Mouse (Mus musculus): ENCODE data around the gene Acbd3. TPM values are rescaled to one million over a fixed set of nuclear protein-coding genes. Genes with fewer than 3 reads are reported as not detected.

Acbd3 gene
- polyA plus RNA-seq, 1 experiment from 2014 or later: 18.5 TPM

- Histone ChIP-seq H3K9me3 (no peaks in the 10 kb centered on the region), H3K4me3 (no peak overlapping the region), H3K27ac (replicated peaks) (no peak overlapping the region), H3K27me3 (replicated peaks; ENCODE audit: low read depth, poor library complexity, severe bottlenecking) (no peaks in the 10 kb centered on the region), H3K4me1 (peaks cover 25% of the 10 kb centered on the region), H3K36me3 (replicated peaks) (no peaks in the 10 kb centered on the region)
- DNase-seq (ENCODE audit: low spot score): no peak
- WGBS: 60% methylated on average over 1 of the region's 1 CpGs
Observed at GRCm38 (mm10) chr1:180723701-180724238, 2.1 kb upstream of the Acbd3 start.

- WGBS: under 1% methylated on average over 42 of the region's 42 CpGs
- DNase-seq (ENCODE audit: low spot score): no peak
- H3K9me3 ChIP-seq: no peaks in the 10 kb centered on the region
Observed at GRCm38 (mm10) chr1:180726183-180726582, 340 bp downstream of the Acbd3 start.

DNA sequence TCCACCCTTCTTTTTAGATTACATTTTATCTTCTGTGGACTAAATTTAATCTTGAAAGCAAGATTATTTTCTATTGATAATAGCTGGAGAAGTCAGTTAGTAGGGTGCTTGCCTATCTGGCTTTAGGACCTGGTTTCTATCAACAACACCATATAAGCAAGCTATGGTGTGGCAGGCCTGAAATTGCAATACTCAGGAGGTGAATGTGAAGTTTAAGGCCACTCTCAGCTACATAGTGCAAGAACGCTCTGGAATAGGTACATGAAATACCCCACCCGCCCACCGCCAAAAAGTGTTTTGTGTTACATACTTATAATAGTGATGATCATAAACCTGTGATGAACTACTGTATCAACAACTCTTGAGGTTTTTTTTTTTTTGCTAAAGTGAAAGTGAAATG, 3.4 kb downstream of the Acbd3 start:
- Histone ChIP-seq H3K9me3 (no peaks in the 10 kb centered on the region), H3K4me1 (peaks cover 25% of the 10 kb centered on the region), H3K27me3 (replicated peaks; ENCODE audit: low read depth, poor library complexity, severe bottlenecking) (no peaks in the 10 kb centered on the region), H3K36me3 (replicated peaks) (peaks cover 12% of the 10 kb centered on the region), H3K27ac (replicated peaks) (no peak overlapping the region), H3K4me3 (no peak overlapping the region)
- 94% methylated on average over 3 of the region's 3 CpGs for WGBS
- DNase-seq (ENCODE audit: low spot score): no peak

More at GRCm38 (mm10) chr1:180726183-180726582, 340 bp downstream of the Acbd3 start:
- H3K4me3 ChIP-seq: peak overlapping the region; percentile 100
- no peaks in the 10 kb centered on the region for H3K36me3 ChIP-seq (replicated peaks)
- H3K27ac ChIP-seq (replicated peaks): peak overlapping the region; percentile 98
- no peaks in the 10 kb centered on the region for H3K27me3 ChIP-seq (replicated peaks; ENCODE audit: low read depth, poor library complexity, severe bottlenecking)
- H3K4me1 ChIP-seq: peaks cover 25% of the 10 kb centered on the region

DNA sequence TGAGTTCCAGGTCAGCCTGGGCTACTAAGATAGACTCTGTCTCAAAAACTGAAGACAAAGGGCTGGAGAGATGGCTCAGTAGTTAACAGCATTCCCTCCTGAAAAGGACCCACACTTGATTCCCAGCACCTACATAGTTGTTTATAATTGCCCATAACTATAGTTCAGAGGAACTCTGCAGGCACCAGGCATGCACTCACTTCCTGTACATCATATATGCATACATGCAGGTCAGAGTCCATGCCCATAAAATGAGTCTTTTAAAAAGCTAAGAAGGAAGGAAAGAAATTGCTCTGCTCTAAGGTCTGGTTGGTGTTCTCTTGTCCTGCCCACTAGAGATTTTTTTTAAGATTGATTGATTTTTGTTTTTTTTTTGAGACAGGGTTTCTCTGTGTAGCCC, 22.0 kb downstream of the Acbd3 start:
- H3K36me3 ChIP-seq (replicated peaks): peaks cover 90% of the 10 kb centered on the region
- H3K27me3 ChIP-seq (replicated peaks; ENCODE audit: low read depth, poor library complexity, severe bottlenecking): no peaks in the 10 kb centered on the region
- no peak overlapping the region for H3K4me3 ChIP-seq
- H3K9me3 ChIP-seq: no peaks in the 10 kb centered on the region
- no peak overlapping the region for H3K27ac ChIP-seq (replicated peaks)
- no peak for DNase-seq (ENCODE audit: low spot score)
- H3K4me1 ChIP-seq: no peaks in the 10 kb centered on the region

- no peak overlapping the region for H3K4me3 ChIP-seq
- H3K27ac ChIP-seq (replicated peaks): no peak overlapping the region
- WGBS: 93% methylated on average over 11 of the region's 11 CpGs
- H3K9me3 ChIP-seq: no peaks in the 10 kb centered on the region
- no peaks in the 10 kb centered on the region for H3K27me3 ChIP-seq (replicated peaks; ENCODE audit: low read depth, poor library complexity, severe bottlenecking)
- H3K36me3 ChIP-seq (replicated peaks): peaks cover 70% of the 10 kb centered on the region
- H3K4me1 ChIP-seq: no peaks in the 10 kb centered on the region
- no peak for DNase-seq (ENCODE audit: low spot score)
Observed at GRCm38 (mm10) chr1:180752115-180752514, 26.3 kb downstream of the Acbd3 start.

- WGBS: 93% methylated on average over 8 of the region's 8 CpGs
- Histone ChIP-seq H3K9me3 (no peaks in the 10 kb centered on the region), H3K36me3 (replicated peaks) (peaks cover 50% of the 10 kb centered on the region), H3K4me3 (no peak overlapping the region), H3K4me1 (no peaks in the 10 kb centered on the region), H3K27ac (replicated peaks) (no peak overlapping the region), H3K27me3 (replicated peaks; ENCODE audit: low read depth, poor library complexity, severe bottlenecking) (no peaks in the 10 kb centered on the region)
- no peak for DNase-seq (ENCODE audit: low spot score)
Observed at GRCm38 (mm10) chr1:180754376-180754775, 28.5 kb downstream of the Acbd3 start.

DNA sequence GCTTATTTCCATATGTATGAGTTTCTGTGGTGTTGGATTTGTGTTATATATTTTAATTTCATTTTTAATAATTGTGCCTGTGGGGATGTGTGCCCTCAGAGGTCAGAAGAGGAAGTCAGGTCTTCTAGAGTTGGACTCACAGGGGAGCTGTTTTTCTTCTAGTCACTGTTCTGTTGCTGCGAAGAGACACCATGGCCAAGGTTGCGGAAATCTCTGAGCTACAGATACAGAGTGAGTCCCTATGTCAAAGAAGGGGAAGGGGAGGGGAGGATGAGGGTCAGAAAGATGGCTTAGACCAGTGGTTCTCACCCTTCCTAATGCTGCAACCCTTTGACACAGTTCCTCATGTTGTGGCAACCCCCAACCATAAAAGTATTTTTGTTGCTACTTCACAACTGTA, 30.9 kb downstream of the Acbd3 start:
- Histone ChIP-seq H3K4me3 (no peak overlapping the region), H3K4me1 (no peaks in the 10 kb centered on the region), H3K27me3 (replicated peaks; ENCODE audit: low read depth, poor library complexity, severe bottlenecking) (no peaks in the 10 kb centered on the region), H3K36me3 (replicated peaks) (peaks cover 37% of the 10 kb centered on the region), H3K9me3 (no peaks in the 10 kb centered on the region), H3K27ac (replicated peaks) (no peak overlapping the region)
- 87% methylated on average over 2 of the region's 2 CpGs for WGBS
- no peak for DNase-seq (ENCODE audit: low spot score)

DNA sequence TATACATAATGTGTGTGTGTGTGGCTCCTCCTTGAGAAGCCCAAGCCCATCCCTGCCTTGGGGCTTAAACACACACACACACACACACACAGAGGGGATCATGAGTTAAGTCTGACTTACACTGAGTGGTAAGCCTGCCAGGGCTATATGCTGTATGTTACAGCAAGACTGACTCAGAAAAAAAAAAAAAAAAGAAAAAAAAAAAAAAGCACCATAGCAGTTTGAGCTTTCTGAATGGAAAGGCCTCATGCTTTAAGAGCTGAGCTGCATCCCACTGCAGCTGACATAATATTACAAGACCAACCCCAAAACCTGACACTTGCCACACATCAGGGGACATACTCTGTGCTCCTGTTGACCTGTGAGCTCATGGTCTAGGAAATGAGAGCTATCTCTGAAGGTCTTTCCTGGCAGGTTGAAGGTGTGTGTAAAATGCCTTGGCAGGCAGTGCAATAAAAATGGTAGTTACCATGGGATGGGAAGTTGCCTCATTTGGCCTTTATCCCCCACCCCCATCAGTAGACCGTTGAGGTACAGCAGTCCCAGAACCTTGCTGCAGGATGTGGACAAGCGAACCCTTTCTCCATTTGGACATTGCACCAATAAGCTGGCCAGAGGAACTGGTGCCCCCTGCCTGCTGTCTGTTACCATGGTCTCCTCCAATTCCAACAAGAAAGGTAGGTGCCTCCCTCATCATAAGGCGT, 31.6 kb downstream of the Acbd3 start:
- WGBS: 88% methylated on average over 3 of the region's 3 CpGs
- Histone ChIP-seq H3K27ac (replicated peaks) (no peak overlapping the region), H3K4me3 (no peak overlapping the region), H3K9me3 (no peaks in the 10 kb centered on the region), H3K36me3 (replicated peaks) (peaks cover 30% of the 10 kb centered on the region), H3K4me1 (no peaks in the 10 kb centered on the region), H3K27me3 (replicated peaks; ENCODE audit: low read depth, poor library complexity, severe bottlenecking) (peaks cover 5% of the 10 kb centered on the region)
- DNase-seq (ENCODE audit: low spot score): no peak

- Histone ChIP-seq H3K4me1 (peaks cover 3% of the 10 kb centered on the region), H3K36me3 (replicated peaks) (peaks cover 24% of the 10 kb centered on the region), H3K4me3 (no peak overlapping the region), H3K27me3 (replicated peaks; ENCODE audit: low read depth, poor library complexity, severe bottlenecking) (peaks cover 12% of the 10 kb centered on the region), H3K27ac (replicated peaks) (no peak overlapping the region), H3K9me3 (no peaks in the 10 kb centered on the region)
- 88% methylated on average over 7 of the region's 7 CpGs for WGBS
- DNase-seq (ENCODE audit: low spot score): no peak
Observed at GRCm38 (mm10) chr1:180757956-180758520, 32.2 kb downstream of the Acbd3 start.

DNA sequence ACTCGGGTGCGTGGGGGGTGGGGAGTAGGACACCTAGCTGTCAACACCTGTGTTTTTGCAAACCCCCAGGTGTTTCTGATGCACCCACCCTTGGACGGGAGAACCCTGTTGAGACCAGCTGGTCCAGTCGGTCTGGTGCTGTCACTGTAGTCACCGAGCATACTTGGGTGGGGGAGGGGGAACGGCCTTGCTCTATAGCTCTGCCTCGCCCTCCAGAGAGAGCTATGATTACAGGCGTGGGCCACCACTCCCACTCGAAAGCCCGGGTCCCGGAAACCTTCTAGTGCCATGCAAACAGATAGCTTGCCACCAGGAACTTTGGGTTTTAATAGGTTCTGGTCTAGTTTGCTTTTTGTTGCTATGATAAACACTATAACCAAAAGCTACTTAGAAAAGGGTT, 36.3 kb downstream of the Acbd3 start:
- Histone ChIP-seq H3K4me3 (no peak overlapping the region), H3K9me3 (no peaks in the 10 kb centered on the region), H3K36me3 (replicated peaks) (0 out of 2 replicates have a peak, but pooled peaks cover 3% of the 10 kb centered on the region), H3K4me1 (peaks cover 12% of the 10 kb centered on the region), H3K27ac (replicated peaks) (no peak overlapping the region), H3K27me3 (replicated peaks; ENCODE audit: low read depth, poor library complexity, severe bottlenecking) (peaks cover 18% of the 10 kb centered on the region)
- 79% methylated on average over 11 of the region's 11 CpGs for WGBS
- no peak for DNase-seq (ENCODE audit: low spot score)

- H3K27me3 ChIP-seq (replicated peaks; ENCODE audit: low read depth, poor library complexity, severe bottlenecking): peaks cover 18% of the 10 kb centered on the region
- no peak overlapping the region for H3K4me3 ChIP-seq
- H3K4me1 ChIP-seq: peaks cover 17% of the 10 kb centered on the region
- DNase-seq (ENCODE audit: low spot score): no peak
- H3K9me3 ChIP-seq: no peaks in the 10 kb centered on the region
- 85% methylated on average over 8 of the region's 8 CpGs for WGBS
- no peak overlapping the region for H3K27ac ChIP-seq (replicated peaks)
- H3K36me3 ChIP-seq (replicated peaks): 0 out of 2 replicates have a peak, but pooled peaks cover 2% of the 10 kb centered on the region
Observed at GRCm38 (mm10) chr1:180762679-180763078, 36.8 kb downstream of the Acbd3 start.

GRCm38 (mm10) chr1:180763307-180763706, 37.5 kb downstream of the Acbd3 start:
- Histone ChIP-seq H3K4me1 (peaks cover 24% of the 10 kb centered on the region), H3K9me3 (no peaks in the 10 kb centered on the region), H3K36me3 (replicated peaks) (no peaks in the 10 kb centered on the region), H3K4me3 (peak overlapping the region; percentile 62), H3K27ac (replicated peaks) (peak overlapping the region; percentile 70; the same call in 1 of the 2 replicates), H3K27me3 (replicated peaks; ENCODE audit: low read depth, poor library complexity, severe bottlenecking) (peaks cover 18% of the 10 kb centered on the region)
- WGBS: 13% methylated on average over 14 of the region's 14 CpGs
- DNase-seq (ENCODE audit: low spot score): peak; percentile 50

DNA sequence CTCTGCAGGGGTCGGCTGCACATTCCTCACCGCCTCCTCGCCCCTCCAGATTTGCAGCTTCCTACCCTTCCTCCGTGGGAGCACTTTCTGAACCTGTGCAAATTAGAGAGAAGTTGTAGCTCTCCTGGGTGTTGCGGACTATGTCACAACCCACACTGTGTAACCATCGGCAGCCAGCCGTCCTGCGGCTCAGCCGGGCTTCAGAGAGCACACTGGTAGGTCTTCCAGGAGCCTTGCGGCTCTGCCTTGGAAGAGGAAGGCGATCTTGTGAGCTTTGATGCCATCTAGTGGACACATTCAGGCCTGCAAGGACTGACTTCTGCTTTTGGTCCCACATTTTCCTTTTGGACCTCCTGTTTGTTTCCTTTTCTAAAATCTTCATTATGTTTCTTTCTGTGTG, 38.0 kb downstream of the Acbd3 start:
- DNase-seq (ENCODE audit: low spot score): peak; percentile 86
- no peaks in the 10 kb centered on the region for H3K36me3 ChIP-seq (replicated peaks)
- H3K27ac ChIP-seq (replicated peaks): peak overlapping the region; percentile 70
- H3K4me3 ChIP-seq: peak overlapping the region; percentile 62
- no peaks in the 10 kb centered on the region for H3K9me3 ChIP-seq
- peaks cover 18% of the 10 kb centered on the region for H3K27me3 ChIP-seq (replicated peaks; ENCODE audit: low read depth, poor library complexity, severe bottlenecking)
- peaks cover 29% of the 10 kb centered on the region for H3K4me1 ChIP-seq
- under 1% methylated on average over 11 of the region's 11 CpGs for WGBS

Measured in embryonic facial prominence, embryonic 10.5 days (tissue).